Mouse (Mus musculus): ENCODE measurements around the gene Rpp14.

GRCm38 (mm10) chr14:8097978-8098686, 18.0 kb downstream of the Rpp14 start, which contains the start of gene Pxk:
- TF ChIP-seq GATA1 (IDR thresholded peaks at IDR 0.05; ENCODE audit: borderline replicate concordance, low read length) (no peak), FLI1 (IDR thresholded peaks at IDR 0.05; ENCODE audit: low read length) (no peak)

All from megakaryocyte, embryonic 14.5 days (primary cell).